Mouse (Mus musculus): Measurements from ENCODE around the gene Alpl.

Gene Alpl

GRCm38 (mm10) chr4:137795611-137796557, at the start of gene Alpl:
Alpl (minus strand) TSS chr4:137796384.
- DNase-seq (ENCODE audit: low spot score in 2 of 2): peak in 1 of 2 experiments; percentile 34

GRCm38 (mm10) chr4:137844656-137845055, 48.5 kb upstream of the Alpl start:
- peak in 1 of 2 experiments; percentile 70 for DNase-seq (ENCODE audit: low spot score in 2 of 2)

DNA sequence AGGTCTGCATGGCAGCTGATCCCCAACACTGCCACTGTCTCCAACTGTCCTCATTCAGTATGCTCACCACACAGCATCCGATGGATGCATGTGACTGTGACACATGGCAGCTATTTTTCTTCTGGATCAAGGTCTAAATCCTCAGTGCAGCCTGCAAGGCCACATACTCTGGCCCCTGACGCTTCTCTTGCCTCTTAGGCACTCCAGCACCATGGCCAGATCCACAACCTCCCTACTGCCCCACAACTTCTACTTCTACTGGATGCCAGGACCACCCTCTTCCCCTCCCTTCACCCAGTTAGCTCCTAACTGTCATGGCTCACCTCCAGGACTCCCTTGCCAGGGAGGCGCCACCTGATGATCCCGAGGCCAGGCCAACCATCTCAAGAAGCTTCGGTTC, 43.3 kb upstream of the Alpl start:
- DNase-seq (ENCODE audit: low spot score in 2 of 2): no peak

DNA sequence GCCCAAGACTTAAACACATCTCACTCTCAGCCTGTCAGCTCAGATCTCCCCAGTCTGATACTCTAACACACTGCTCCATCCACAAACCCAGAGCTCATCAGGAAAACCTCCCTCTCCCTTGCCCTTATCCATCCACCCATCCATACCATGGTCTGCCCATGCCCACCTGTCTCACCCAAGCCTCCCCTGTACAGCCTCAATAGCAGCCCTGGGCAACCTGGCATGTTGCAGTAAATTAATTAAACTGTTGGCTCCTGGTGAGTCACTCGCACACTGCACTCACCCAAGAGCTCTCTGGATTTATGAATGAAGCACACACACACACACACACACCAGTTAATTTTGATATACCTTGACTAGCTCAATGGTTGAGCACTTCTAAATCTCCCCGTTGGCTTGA, 42.6 kb upstream of the Alpl start:
- DNase-seq (ENCODE audit: low spot score in 2 of 2): no peak

DNA sequence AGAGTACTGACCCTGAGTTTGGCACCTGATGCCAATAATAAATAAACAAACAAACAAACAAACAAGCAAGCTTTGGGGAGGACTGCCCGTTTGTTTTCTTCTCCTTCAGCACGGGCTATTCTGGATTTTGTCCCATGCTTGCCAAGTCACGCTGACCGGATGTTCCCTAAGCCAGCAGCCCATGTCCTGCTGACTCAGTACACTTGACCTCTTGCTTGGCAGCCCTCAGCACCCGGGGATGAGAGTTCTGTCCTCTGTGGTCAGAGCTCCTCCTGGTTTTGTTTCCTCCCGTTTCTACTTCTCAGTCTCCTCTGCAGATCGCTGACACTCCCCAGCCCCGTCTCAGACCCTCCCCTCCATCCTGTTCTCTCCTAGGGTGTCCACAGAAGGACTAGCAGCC, 41.6 kb upstream of the Alpl start:
- DNase-seq (ENCODE audit: low spot score in 2 of 2): no peak

GRCm38 (mm10) chr4:137836741-137837140, 40.6 kb upstream of the Alpl start:
- no peak for DNase-seq (ENCODE audit: low spot score in 2 of 2)

DNA sequence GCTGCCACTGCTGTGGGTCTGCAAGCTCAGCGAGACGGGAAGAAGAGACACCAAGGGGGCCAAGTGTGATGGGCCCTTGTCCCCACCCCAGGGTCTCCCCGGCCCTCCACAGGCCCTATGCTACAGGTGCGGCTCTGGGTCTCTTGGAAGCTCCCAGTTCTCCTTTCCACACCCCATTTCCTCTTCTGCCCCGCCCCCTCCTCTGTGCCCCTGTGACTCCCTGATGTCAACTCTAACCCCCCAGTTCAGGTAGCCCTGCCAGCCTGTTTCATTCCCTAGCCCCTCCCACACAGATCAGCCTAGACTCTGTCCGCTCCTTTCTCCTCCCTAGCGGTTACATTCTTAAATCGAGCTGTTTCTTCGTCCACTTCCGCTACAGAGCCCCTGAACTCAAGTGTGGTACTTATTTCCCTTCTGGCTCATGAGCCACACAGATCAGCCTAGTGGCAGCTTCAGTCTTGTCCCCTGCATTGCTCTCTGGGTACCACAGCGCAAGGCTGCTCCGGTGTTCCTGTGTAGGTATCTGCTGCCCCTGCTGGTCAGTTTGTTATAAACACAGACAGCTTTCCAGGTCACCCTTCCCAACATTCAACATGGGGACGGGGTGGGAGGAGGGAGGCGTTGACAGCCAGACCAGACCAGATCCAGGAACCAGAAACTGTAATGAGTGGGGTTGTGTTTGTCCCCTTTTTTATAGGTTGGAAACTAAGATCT, 39.6 kb upstream of the Alpl start:
- peak; percentile 49 to 88 for DNase-seq (ENCODE audit: low spot score in 2 of 2)

DNA sequence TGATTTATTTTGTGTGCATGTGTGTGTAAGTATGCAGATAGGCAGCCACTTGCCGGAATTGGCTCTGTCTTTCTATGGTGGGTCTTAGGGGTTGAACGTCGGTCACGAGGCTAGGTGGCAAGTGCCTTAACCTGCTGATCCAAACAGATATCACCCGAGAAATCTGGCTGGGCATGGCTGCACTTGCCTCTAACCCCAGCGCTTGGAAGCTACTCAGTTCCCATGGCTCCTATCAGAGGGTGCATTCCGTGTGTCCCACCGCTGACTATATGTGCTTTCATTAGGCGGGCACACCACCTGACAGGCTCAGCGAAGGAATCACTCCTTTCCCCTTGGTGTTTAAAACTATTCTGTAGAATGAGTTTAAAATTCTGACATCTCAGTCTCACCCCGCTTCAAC, 35.4 kb upstream of the Alpl start:
- DNase-seq (ENCODE audit: low spot score in 2 of 2): no peak

DNA sequence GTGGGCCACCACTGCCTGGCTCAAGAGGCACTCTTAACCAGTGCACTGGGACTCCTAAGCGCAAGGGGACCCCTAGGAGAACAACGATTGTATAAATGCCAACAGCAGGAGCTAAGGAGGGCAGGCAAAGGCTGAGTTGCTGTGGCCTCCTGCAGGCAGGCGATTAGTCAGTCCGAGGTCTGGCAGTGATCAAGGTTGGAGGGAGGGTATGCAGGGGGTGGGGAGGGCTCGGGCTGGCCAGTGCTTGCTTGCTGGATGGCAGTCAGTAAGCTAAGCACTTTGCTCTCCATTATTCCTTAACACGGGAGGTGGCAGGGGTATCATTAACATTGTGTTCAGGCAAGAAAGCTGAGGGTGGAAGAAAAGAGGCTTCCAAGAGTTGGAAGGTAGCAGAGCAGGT, 34.2 kb upstream of the Alpl start:
- DNase-seq (ENCODE audit: low spot score in 2 of 2): no peak

DNA sequence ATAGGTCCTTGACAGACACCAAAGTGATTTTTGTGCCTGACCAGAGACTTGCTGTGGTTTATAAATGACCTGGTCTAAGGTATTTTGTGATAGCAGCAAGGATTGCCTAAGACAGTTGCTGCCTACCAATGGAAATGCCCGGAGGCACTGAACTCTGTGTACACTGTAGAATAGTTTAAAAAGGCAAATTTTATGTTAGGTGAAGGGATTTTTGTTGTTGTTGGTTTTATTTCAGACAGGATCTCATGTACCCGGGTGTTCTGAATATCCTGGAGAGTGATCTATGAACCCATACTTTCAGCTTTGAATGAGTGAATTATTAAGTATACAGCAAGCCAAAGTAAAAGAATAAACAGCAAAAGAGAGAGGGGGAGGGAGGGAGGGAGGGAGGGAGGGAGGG, 28.7 kb upstream of the Alpl start:
- DNase-seq (ENCODE audit: low spot score in 2 of 2): no peak

- DNase-seq (ENCODE audit: low spot score in 2 of 2): no peak
Observed at GRCm38 (mm10) chr4:137823542-137823941, 27.4 kb upstream of the Alpl start.

GRCm38 (mm10) chr4:137822537-137822936, 26.4 kb upstream of the Alpl start:
- DNase-seq (ENCODE audit: low spot score in 2 of 2): no peak

GRCm38 (mm10) chr4:137820721-137821120, 24.5 kb upstream of the Alpl start:
- no peak for DNase-seq (ENCODE audit: low spot score in 2 of 2)

GRCm38 (mm10) chr4:137819487-137819886, 23.3 kb upstream of the Alpl start:
- no peak for DNase-seq (ENCODE audit: low spot score in 2 of 2)

DNA sequence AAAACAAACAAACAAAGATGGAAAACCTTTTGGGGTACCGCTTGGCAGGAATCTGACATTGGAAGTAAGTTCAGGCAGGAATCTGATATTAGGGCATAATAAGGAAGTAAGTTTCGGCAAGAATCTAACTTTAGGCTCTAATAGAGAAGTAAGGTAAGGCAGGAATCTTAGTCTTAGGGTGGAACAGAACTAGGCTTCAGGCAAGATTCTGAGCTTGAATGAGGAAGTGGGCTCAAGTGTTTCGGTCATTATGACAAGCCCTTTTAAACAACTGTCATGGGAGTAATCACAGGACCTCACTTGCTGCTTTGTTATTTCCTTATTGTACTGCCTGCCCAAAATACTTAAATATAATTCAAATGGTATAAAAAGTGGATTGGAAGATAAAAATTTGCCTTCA, 22.2 kb upstream of the Alpl start:
- DNase-seq (ENCODE audit: low spot score in 2 of 2): no peak

DNA sequence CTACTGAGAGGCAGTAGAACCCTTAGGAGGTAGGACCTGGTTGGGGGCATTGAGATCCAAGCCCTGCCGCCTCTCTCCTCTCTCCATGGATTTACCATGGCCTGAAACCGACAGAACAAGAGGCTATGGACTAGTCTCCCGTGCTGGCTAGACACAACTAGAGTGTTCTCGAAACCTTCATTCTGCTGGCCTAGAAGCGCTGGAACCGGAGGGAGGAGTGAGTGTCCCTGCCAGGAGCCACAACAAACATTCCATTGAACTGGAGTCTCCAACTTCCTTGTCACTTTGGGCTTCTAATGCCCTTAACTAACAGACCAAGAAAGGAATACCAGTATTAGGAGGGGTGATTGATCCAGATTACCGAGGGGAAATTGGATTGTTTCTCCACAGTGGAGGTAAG, 20.0 kb upstream of the Alpl start:
- no peak for DNase-seq (ENCODE audit: low spot score in 2 of 2)

GRCm38 (mm10) chr4:137815473-137815872, 19.3 kb upstream of the Alpl start:
- no peak for DNase-seq (ENCODE audit: low spot score in 2 of 2)

DNA sequence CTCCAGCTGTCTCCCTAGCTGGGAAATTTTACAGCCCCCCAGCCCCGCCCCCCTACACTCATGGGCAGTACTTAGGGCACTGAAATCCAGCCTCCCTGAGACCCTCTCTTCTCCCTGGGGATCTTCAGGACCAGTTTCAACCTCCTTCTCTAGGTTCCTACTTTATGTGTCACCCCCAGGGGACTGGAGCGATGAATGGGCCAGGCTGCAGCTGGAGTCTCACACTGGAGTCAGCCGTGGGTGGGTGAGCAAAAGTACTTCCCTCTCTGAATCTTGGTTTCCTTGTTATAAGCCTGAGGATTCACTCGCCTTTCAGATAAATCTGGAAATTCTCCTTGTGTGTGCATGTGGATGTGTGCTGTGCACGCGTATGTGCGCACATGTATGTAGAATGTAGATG, 18.0 kb upstream of the Alpl start:
- no peak for DNase-seq (ENCODE audit: low spot score in 2 of 2)

- DNase-seq (ENCODE audit: low spot score in 2 of 2): peak in 1 of 2 experiments; percentile 17
Observed at GRCm38 (mm10) chr4:137812946-137813708, 16.9 kb upstream of the Alpl start.

DNA sequence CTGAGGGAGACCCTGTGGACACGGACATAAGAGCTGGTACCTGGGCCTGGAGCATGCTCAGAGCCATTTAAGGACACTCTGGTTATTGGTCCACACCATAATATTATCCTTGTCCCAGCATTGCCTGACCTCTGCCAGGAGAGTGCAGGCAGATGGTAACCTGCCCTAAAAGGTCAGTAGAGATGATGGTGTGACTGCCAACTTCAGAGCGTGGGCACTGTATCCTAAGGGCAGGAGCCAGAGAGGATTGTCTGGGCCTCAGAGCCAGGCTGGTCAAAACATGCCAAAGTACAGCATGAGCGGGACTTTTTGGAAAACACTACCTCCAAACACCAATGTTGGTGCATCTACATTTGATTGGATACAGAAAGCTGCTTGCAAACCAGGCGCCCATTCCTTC, 13.8 kb upstream of the Alpl start:
- no peak for DNase-seq (ENCODE audit: low spot score in 2 of 2)

DNA sequence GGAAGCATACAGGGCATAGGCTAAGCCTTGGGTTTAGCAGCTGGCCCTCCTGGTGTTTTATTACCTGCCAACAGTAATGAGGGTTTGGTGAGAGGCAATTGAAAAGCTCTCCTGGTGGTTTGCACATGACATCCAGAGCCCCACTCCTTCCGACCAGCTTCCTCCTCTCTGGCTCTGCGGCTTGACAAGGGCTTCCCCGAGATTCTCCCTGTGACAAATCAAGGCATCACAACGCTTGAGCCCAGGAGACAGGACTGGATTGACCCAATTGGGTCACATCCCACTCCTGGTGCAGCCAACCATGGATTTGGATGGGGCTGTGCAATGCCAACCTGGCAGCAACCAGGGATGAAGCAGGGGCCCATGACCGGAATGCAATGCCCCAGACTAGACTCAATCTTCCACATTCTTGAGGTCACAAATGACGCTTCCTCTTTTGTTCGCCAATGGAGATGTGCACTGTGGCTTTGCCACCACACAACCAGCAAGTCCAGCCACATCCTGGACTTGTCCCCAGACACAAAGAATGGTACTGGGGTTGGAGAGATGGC, 11.2 kb upstream of the Alpl start:
- no peak for DNase-seq (ENCODE audit: low spot score in 2 of 2)

DNA sequence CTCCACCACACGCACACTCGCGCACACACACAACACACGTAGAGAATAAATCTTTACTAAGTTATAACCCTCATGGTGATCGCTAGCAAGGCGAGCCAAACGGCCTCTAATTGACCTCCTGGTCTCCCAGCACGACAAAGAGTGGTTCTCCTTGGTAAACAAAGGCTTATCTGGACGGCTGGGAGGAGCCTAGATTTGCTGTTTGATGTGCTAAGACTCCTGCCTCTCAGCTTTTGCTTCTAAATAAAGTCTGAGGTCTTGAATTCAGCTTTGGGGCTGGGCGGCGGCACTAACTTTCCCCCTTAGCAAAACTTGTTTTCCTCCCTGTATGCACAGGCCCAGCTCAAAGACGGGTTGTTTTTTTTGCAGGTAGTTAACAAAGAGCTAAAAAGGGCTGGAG, 5.0 kb upstream of the Alpl start:
- no peak for DNase-seq (ENCODE audit: low spot score in 2 of 2)

Data from left cerebral cortex, adult 9 months (tissue).